ENCODE assay signal across 24 mouse cellular contexts in the genomic region with DNA sequence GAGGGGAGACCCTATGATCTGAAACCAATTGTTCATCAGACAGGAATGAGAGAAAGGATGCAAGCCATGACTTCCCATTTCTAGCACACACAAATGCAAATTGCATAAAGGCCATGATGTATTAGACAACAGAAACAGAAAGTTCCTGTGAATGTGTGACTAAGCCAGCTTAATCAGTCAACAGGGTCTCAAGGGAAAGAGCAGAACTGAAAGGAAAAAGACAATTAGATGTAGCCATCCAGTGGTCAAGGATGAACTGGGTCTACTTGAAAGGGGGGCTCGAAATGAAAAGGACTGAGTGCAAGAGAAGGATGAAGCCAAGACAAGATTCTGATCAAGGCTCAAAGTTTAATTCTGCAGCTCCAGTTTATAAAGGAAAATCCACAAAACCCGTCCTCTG. TPM values are rescaled to one million over a fixed set of nuclear protein-coding genes. Genes with fewer than 3 reads are reported as not detected.
DNase-seq lines count a peak whose midpoint lies in the region; ATAC-seq and TF ChIP-seq lines count a peak whose summit lies in the region.
"Had no signal": no experiment of that assay in that cellular context is flagged by ENCODE, and none has a peak within 500 bp of the region (broad histone marks: within the 10 kb centered on the region; RNA-seq: fewer than 3 reads in every experiment).

No protein-coding gene starts in this region.

- no peak for TF ChIP-seq CTCF in lung, embryonic 14.5 days (IDR thresholded peaks at IDR 0.05; ENCODE audit: low read depth)
- no peak for TF ChIP-seq CTCF in lung, adult 2 months (IDR thresholded peaks at IDR 0.05; ENCODE audit: insufficient read depth, low read length)

- no peak overlapping the region for H3K4me3 ChIP-seq in lung, embryonic 14.5 days (ENCODE audit: low read depth, low read length)
- no peak overlapping the region for H3K4me3 ChIP-seq in lung, embryonic 15.5 days
- no peak overlapping the region for H3K4me3 ChIP-seq in lung, adult 2 months (replicated peaks; ENCODE audit: extremely low read depth, low read depth, low read length)
- no peak overlapping the region for H3K4me3 ChIP-seq in lung, embryonic 16.5 days (ENCODE audit: low read length)
- H3K4me3 ChIP-seq in midbrain, embryonic 14.5 days (replicated peaks; ENCODE audit: low read depth, low read length): no peak overlapping the region

- no peaks in the 10 kb centered on the region for H3K27me3 ChIP-seq in lung, embryonic 14.5 days (ENCODE audit: insufficient read depth, low read length)
- no peaks in the 10 kb centered on the region for H3K27me3 ChIP-seq in lung, embryonic 15.5 days
- H3K27me3 ChIP-seq in lung, embryonic 16.5 days (ENCODE audit: control insufficient read depth, insufficient read depth, low read depth, low read length): no peaks in the 10 kb centered on the region
- H3K27me3 ChIP-seq in midbrain, embryonic 14.5 days (ENCODE audit: control insufficient read depth, insufficient read depth, low read length): no peaks in the 10 kb centered on the region
- H3K27me3 ChIP-seq: CH12.LX, Patski had no signal

- no peak for DNase-seq in lung, embryonic 14.5 days
- no peak for DNase-seq in lung, postnatal 36 days
- no peak for DNase-seq in lung, adult 2 months
- DNase-seq in lung, postnatal 25 days (ENCODE audit: low spot score): no peak
- peak; percentile 7 for DNase-seq in MN1 (ENCODE audit: low spot score)
- DNase-seq in midbrain, embryonic 14.5 days: no peak
- DNase-seq: adrenal gland, adult 2 months; adrenal gland, adult 8-10 months; adrenal gland, postnatal 10 days; adrenal gland, postnatal 14 days; adrenal gland, postnatal 25 days; adrenal gland, postnatal 36 days; B cell, adult 2 months; cerebellum, adult 11 months; cerebellum, adult 11-12 months; cerebellum, adult 18-20 months had no signal

- no peak for TF ChIP-seq POLR2A in lung, adult 2 months (IDR thresholded peaks at IDR 0.05; ENCODE audit: borderline replicate concordance, extremely low read depth, low read depth, low read length)

- peak overlapping the region; percentile 2; the same call in 1 of the 2 replicates for H3K27ac ChIP-seq in lung, embryonic 14.5 days (ENCODE audit: low read depth)
- peak overlapping the region; percentile 53 for H3K27ac ChIP-seq in lung, embryonic 15.5 days
- peak overlapping the region; percentile 39; the same call in 1 of the 2 replicates for H3K27ac ChIP-seq in lung, embryonic 16.5 days (ENCODE audit: low read length)
- no peak overlapping the region for H3K27ac ChIP-seq in midbrain, embryonic 14.5 days (replicated peaks; ENCODE audit: low read depth, low read length)

- H3K4me1 ChIP-seq in lung, embryonic 14.5 days (ENCODE audit: insufficient read depth): no peaks in the 10 kb centered on the region
- H3K4me1 ChIP-seq in lung, embryonic 15.5 days: no peaks in the 10 kb centered on the region
- no peaks in the 10 kb centered on the region for H3K4me1 ChIP-seq in lung, adult 2 months (ENCODE audit: control insufficient read depth, insufficient read depth, low read length)
- H3K4me1 ChIP-seq in lung, embryonic 16.5 days (replicated peaks; ENCODE audit: control insufficient read depth, insufficient read depth, low read length): no peaks in the 10 kb centered on the region
- H3K4me1 ChIP-seq in midbrain, embryonic 14.5 days (ENCODE audit: control insufficient read depth, insufficient read depth, low read length): no peaks in the 10 kb centered on the region

- 24% methylated on average over 2 of the region's 2 CpGs for WGBS in lung, embryonic 14.5 days
- 14% methylated on average over 2 of the region's 2 CpGs for WGBS in lung, embryonic 15.5 days
- 29% methylated on average over 2 of the region's 2 CpGs for WGBS in lung, adult 2 months
- WGBS in lung, embryonic 16.5 days: 23% methylated on average over 2 of the region's 2 CpGs
- 62% methylated on average over 2 of the region's 2 CpGs for whole genome bisulfite sequencing in midbrain, embryonic 14.5 days

- no peak overlapping the region for H3K4me2 ChIP-seq in lung, embryonic 14.5 days
- H3K4me2 ChIP-seq in lung, embryonic 15.5 days: no peak overlapping the region
- no peak overlapping the region for H3K4me2 ChIP-seq in lung, embryonic 16.5 days (ENCODE audit: low read depth, low read length)
- H3K4me2 ChIP-seq in midbrain, embryonic 14.5 days (ENCODE audit: low read length): no peak overlapping the region

- H3K9ac ChIP-seq in lung, embryonic 14.5 days: no peak overlapping the region
- no peak overlapping the region for H3K9ac ChIP-seq in lung, embryonic 15.5 days
- H3K9ac ChIP-seq in lung, embryonic 16.5 days (ENCODE audit: low read length): no peak overlapping the region
- no peak overlapping the region for H3K9ac ChIP-seq in midbrain, embryonic 14.5 days (replicated peaks; ENCODE audit: low read length)

- no peaks in the 10 kb centered on the region for H3K9me3 ChIP-seq in lung, embryonic 14.5 days (ENCODE audit: low read depth, low read length)
- H3K9me3 ChIP-seq in lung, embryonic 15.5 days: no peaks in the 10 kb centered on the region
- H3K9me3 ChIP-seq in lung, embryonic 16.5 days (ENCODE audit: control insufficient read depth, low read length): no peaks in the 10 kb centered on the region
- H3K9me3 ChIP-seq in midbrain, embryonic 14.5 days (ENCODE audit: control insufficient read depth, low read length): no peaks in the 10 kb centered on the region
- H3K9me3 ChIP-seq: G1E had no signal

- H3K36me3 ChIP-seq in lung, embryonic 14.5 days (ENCODE audit: insufficient read depth): no peaks in the 10 kb centered on the region
- no peaks in the 10 kb centered on the region for H3K36me3 ChIP-seq in lung, embryonic 15.5 days
- no peaks in the 10 kb centered on the region for H3K36me3 ChIP-seq in lung, embryonic 16.5 days (ENCODE audit: control insufficient read depth, insufficient read depth, low read length)
- no peaks in the 10 kb centered on the region for H3K36me3 ChIP-seq in midbrain, embryonic 14.5 days (ENCODE audit: control insufficient read depth, insufficient read depth, low read length)
- H3K36me3 ChIP-seq: G1E had no signal

- ATAC-seq in lung, embryonic 14.5 days (ENCODE audit: insufficient read depth): peak; percentile 83; the same call in 1 of the 2 replicates
- ATAC-seq in lung, embryonic 15.5 days (ENCODE audit: borderline replicate concordance, extremely low read depth, low FRiP score, low TSS enrichment): peak; percentile 75; the same call in 1 of the 2 replicates
- ATAC-seq in lung, embryonic 16.5 days (ENCODE audit: low read depth): peak; percentile 56
- ATAC-seq in midbrain, embryonic 14.5 days (ENCODE audit: low FRiP score, low TSS enrichment): no peak
- ATAC-seq: activated CD4-positive, CD25-positive, alpha-beta regulatory T cell, adult 4 months; CD4-positive, CD25-positive, alpha-beta regulatory T cell, adult 4 months; Patski had no signal

RNA-seq across cellular contexts. Expression of a gene that starts 58.1 kb away (rescaled TPM):
- 0.04 and 0.12 TPM in 2 replicates for polyA plus RNA-seq in lung, embryonic 14.5 days (2014; fragmentation: Nextera tagmentation; extraction: Ambion mirVana)
- not detected in 2 replicates for polyA plus RNA-seq in lung, embryonic 15.5 days (2015; fragmentation: Nextera tagmentation; extraction: Ambion mirVana)
- polyA plus RNA-seq in lung, adult 2 months (2012; rRNA removed): not detected in 2 replicates
- not detected in 2 replicates for polyA plus RNA-seq in lung, embryonic 16.5 days (2015; fragmentation: Nextera tagmentation; extraction: Ambion mirVana)
- 0.05 and 0.09 TPM in 2 replicates for polyA plus RNA-seq in midbrain, embryonic 14.5 days (2014; fragmentation: Nextera tagmentation; extraction: Ambion mirVana)
- polyA plus RNA-seq: activated CD4-positive, CD25-positive, alpha-beta regulatory T cell, adult 4 months; adrenal gland, adult 2 months; C2C12; CD4-positive, CD25-positive, alpha-beta regulatory T cell, adult 4 months; G1E; Patski had no signal
